In genomic region chrX:143664221-143665150, GRCm38 (mm10) we compare ENCODE assay signal across 8 mouse cellular contexts.
DNase-seq lines count a peak whose midpoint lies in the region; ATAC-seq and TF ChIP-seq lines count a peak whose summit lies in the region.

No protein-coding gene starts in this region.

- H3K27ac ChIP-seq in heart, adult 2 months: no peak overlapping the region
- H3K27ac ChIP-seq in cerebellum, adult 2 months (ENCODE audit: insufficient read depth, low read length): no peak overlapping the region
- peak overlapping the region; percentile 76 for H3K27ac ChIP-seq in forebrain, postnatal 0 days (ENCODE audit: low read depth, low read length)
- H3K27ac ChIP-seq in intestine, embryonic 16.5 days (ENCODE audit: low read length): no peak overlapping the region
- H3K27ac ChIP-seq in limb, embryonic 15.5 days: no peak overlapping the region
- peak overlapping the region; percentile 74 for H3K27ac ChIP-seq in neural tube, embryonic 13.5 days (replicated peaks)

- 17% methylated on average over 28 of the region's 28 CpGs for WGBS in heart, adult 2 months
- WGBS in cerebellum, adult 2 months: 5% methylated on average over 24 of the region's 28 CpGs
- WGBS in forebrain, postnatal 0 days: 26% methylated on average over 28 of the region's 28 CpGs
- WGBS in intestine, embryonic 16.5 days: 18% methylated on average over 28 of the region's 28 CpGs
- 26% methylated on average over 23 of the region's 28 CpGs for WGBS in limb, embryonic 15.5 days
- 21% methylated on average over 28 of the region's 28 CpGs for WGBS in neural tube, embryonic 13.5 days

- H3K36me3 ChIP-seq in heart, adult 2 months (ENCODE audit: control insufficient read depth, insufficient read depth, low read length): no peaks in the 10 kb centered on the region
- no peaks in the 10 kb centered on the region for H3K36me3 ChIP-seq in forebrain, postnatal 0 days (ENCODE audit: insufficient read depth)
- no peaks in the 10 kb centered on the region for H3K36me3 ChIP-seq in intestine, embryonic 16.5 days (ENCODE audit: control insufficient read depth, insufficient read depth, low read length)
- H3K36me3 ChIP-seq in limb, embryonic 15.5 days: no peaks in the 10 kb centered on the region
- no peaks in the 10 kb centered on the region for H3K36me3 ChIP-seq in neural tube, embryonic 13.5 days

- TF ChIP-seq POLR2A in heart, adult 2 months (IDR thresholded peaks at IDR 0.05; ENCODE audit: insufficient read depth, low read depth, low read length): no peak
- TF ChIP-seq POLR2A in cerebellum, adult 2 months (IDR thresholded peaks at IDR 0.05; ENCODE audit: borderline replicate concordance, insufficient read depth, low read length): no peak

- peak overlapping the region; percentile 14; the same call in 1 of the 2 replicates for H3K4me3 ChIP-seq in heart, adult 2 months
- H3K4me3 ChIP-seq in cerebellum, adult 2 months (replicated peaks; ENCODE audit: insufficient read depth, low read depth, low read length): peak overlapping the region; percentile 84
- peak overlapping the region; percentile 52 for H3K4me3 ChIP-seq in forebrain, postnatal 0 days (ENCODE audit: low read depth, low read length)
- peak overlapping the region; percentile 52 for H3K4me3 ChIP-seq in intestine, embryonic 16.5 days (ENCODE audit: low read length)
- H3K4me3 ChIP-seq in limb, embryonic 15.5 days: peak overlapping the region; percentile 50
- peak overlapping the region; percentile 53 for H3K4me3 ChIP-seq in neural tube, embryonic 13.5 days

- peak; percentile 99 for ATAC-seq in forebrain, postnatal 0 days
- peak; percentile 97 for ATAC-seq in intestine, embryonic 16.5 days
- ATAC-seq in limb, embryonic 15.5 days (ENCODE audit: insufficient number of reproducible peaks, low FRiP score, low TSS enrichment, low read depth): peak; percentile 84
- peak; percentile 99 for ATAC-seq in neural tube, embryonic 13.5 days (ENCODE audit: low read depth)

- H3K9me3 ChIP-seq in forebrain, postnatal 0 days (ENCODE audit: low read length): no peaks in the 10 kb centered on the region
- H3K9me3 ChIP-seq in intestine, embryonic 16.5 days (ENCODE audit: control insufficient read depth, low read length): no peaks in the 10 kb centered on the region
- H3K9me3 ChIP-seq in limb, embryonic 15.5 days: no peaks in the 10 kb centered on the region
- no peaks in the 10 kb centered on the region for H3K9me3 ChIP-seq in neural tube, embryonic 13.5 days

- H3K27me3 ChIP-seq in heart, adult 2 months (ENCODE audit: control insufficient read depth, insufficient read depth, low read length): no peaks in the 10 kb centered on the region
- no peaks in the 10 kb centered on the region for H3K27me3 ChIP-seq in cerebellum, adult 2 months (ENCODE audit: control insufficient read depth, insufficient read depth, low read length)
- H3K27me3 ChIP-seq in forebrain, postnatal 0 days (ENCODE audit: insufficient read depth, low read length): no peaks in the 10 kb centered on the region
- H3K27me3 ChIP-seq in intestine, embryonic 16.5 days (replicated peaks; ENCODE audit: control insufficient read depth, insufficient read depth, low read length): peaks cover 4% of the 10 kb centered on the region
- peaks cover 11% of the 10 kb centered on the region; the same call in 1 of the 2 replicates for H3K27me3 ChIP-seq in limb, embryonic 15.5 days
- H3K27me3 ChIP-seq in neural tube, embryonic 13.5 days: peaks cover 25% of the 10 kb centered on the region

- TF ChIP-seq EP300 in heart, adult 2 months (IDR thresholded peaks at IDR 0.05; ENCODE audit: insufficient read depth, low read depth, low read length): no peak

- H3K4me1 ChIP-seq in heart, adult 2 months (ENCODE audit: control insufficient read depth, insufficient read depth, low read length): no peaks in the 10 kb centered on the region
- H3K4me1 ChIP-seq in cerebellum, adult 2 months (ENCODE audit: control insufficient read depth, insufficient read depth, low read length): no peaks in the 10 kb centered on the region
- no peaks in the 10 kb centered on the region for H3K4me1 ChIP-seq in forebrain, postnatal 0 days (ENCODE audit: insufficient read depth)
- no peaks in the 10 kb centered on the region for H3K4me1 ChIP-seq in intestine, embryonic 16.5 days (ENCODE audit: control insufficient read depth, insufficient read depth, low read length)
- no peaks in the 10 kb centered on the region for H3K4me1 ChIP-seq in limb, embryonic 15.5 days
- H3K4me1 ChIP-seq in neural tube, embryonic 13.5 days (replicated peaks): peaks cover 10% of the 10 kb centered on the region; the same call in 1 of the 2 replicates

- no peak for TF ChIP-seq CTCF in heart, adult 2 months (IDR thresholded peaks at IDR 0.05)
- no peak for TF ChIP-seq CTCF in cerebellum, adult 2 months (IDR thresholded peaks at IDR 0.05; ENCODE audit: borderline replicate concordance, insufficient read depth, low read depth, low read length)
- no peak for TF ChIP-seq CTCF in forebrain, postnatal 0 days (IDR thresholded peaks at IDR 0.05; ENCODE audit: low read depth)

- no peaks in the 10 kb centered on the region for H3K79me2 ChIP-seq in heart, adult 2 months (replicated peaks; ENCODE audit: control insufficient read depth, insufficient read depth, low read length)

- intact Hi-C loops in heart, adult 2 months (cut with DNase I): loop anchor here (5.0 kb wide), 1 partner anchor 567 kb away; the partner anchor contains the start of gene Rtl9

- DNase-seq in heart, adult 2 months: peak in 1 of 2 experiments; percentile 15
- no peak for DNase-seq in heart, adult 11 months
- DNase-seq in cerebellum, adult 2 months: peak; percentile 53 to 58
- peak; percentile 83 for DNase-seq in forebrain, postnatal 0 days
- no peak for DNase-seq in thymus, postnatal 14 days

- no peak overlapping the region for H3K9ac ChIP-seq in heart, adult 2 months (ENCODE audit: low read depth, low read length)
- peak overlapping the region; percentile 67 for H3K9ac ChIP-seq in forebrain, postnatal 0 days
- H3K9ac ChIP-seq in intestine, embryonic 16.5 days (ENCODE audit: low read depth, low read length): peak overlapping the region; percentile 58
- H3K9ac ChIP-seq in limb, embryonic 15.5 days: peak overlapping the region; percentile 35; the same call in 1 of the 2 replicates
- peak overlapping the region; percentile 81 for H3K9ac ChIP-seq in neural tube, embryonic 13.5 days

- H3K4me2 ChIP-seq in forebrain, postnatal 0 days (ENCODE audit: low read depth): peak overlapping the region; percentile 48
- H3K4me2 ChIP-seq in intestine, embryonic 16.5 days (ENCODE audit: low read depth, low read length): peak overlapping the region; percentile 70
- peak overlapping the region; percentile 59 for H3K4me2 ChIP-seq in limb, embryonic 15.5 days
- H3K4me2 ChIP-seq in neural tube, embryonic 13.5 days: peak overlapping the region; percentile 59

Comparison
In these comparisons a context has a peak if more than half of its experiments do, and no peak if none do; other contexts are left out.
1. DNase-seq: peak in cerebellum, adult 2 months (2 of 2) and forebrain, postnatal 0 days (single experiment); none in heart, adult 11 months (single experiment) and thymus, postnatal 14 days (single experiment).
2. H3K27ac ChIP-seq: peak in forebrain, postnatal 0 days (single experiment) and neural tube, embryonic 13.5 days (single experiment); none in heart, adult 2 months (single experiment), cerebellum, adult 2 months (single experiment), intestine, embryonic 16.5 days (single experiment) and limb, embryonic 15.5 days (single experiment).
3. H3K4me3 ChIP-seq: peak in every context shown above with its lines; median percentile 84 in cerebellum, adult 2 months; 53 in neural tube, embryonic 13.5 days; 52 in forebrain, postnatal 0 days; 52 in intestine, embryonic 16.5 days; 50 in limb, embryonic 15.5 days; 14 in heart, adult 2 months.
4. Peak in every context shown above with its lines, with median percentiles within 50 percentile points of each other: ATAC-seq and H3K4me2 ChIP-seq.